Mouse (Mus musculus): ENCODE data around the gene Ifi44. TPM values are rescaled to one million over a fixed set of nuclear protein-coding genes. Genes with fewer than 3 reads are reported as not detected.
A peak's percentile ranks its signal among the peaks of the same experiment; 100 is the strongest.

The Ifi44 gene
- total RNA-seq (2014; rRNA removed) (1.4 TPM in 2 replicates), polyA plus RNA-seq (2015; fragmentation: Nextera tagmentation; extraction: Ambion mirVana) (0.88 and 1.6 TPM in 2 replicates)

GRCm38 (mm10) chr3:151749737-151750136 lies at the start of gene Ifi44:
Gene Ifi44 (minus strand): TSS chr3:151749960.
- no peaks in the 10 kb centered on the region for H3K9me3 ChIP-seq (ENCODE audit: low read length)
- H3K4me3 ChIP-seq (ENCODE audit: low read length): 0 out of 2 replicates have a peak within 1 kb of the TSS, but pooled peaks have one; percentile 11
- no peaks in the 10 kb centered on the region for H3K4me1 ChIP-seq (ENCODE audit: insufficient read depth, low read length)
- H3K9ac ChIP-seq (replicated peaks; ENCODE audit: low read length): no peak within 1 kb of the TSS
- H3K27me3 ChIP-seq (ENCODE audit: insufficient read depth, low read length): no peaks in the 10 kb centered on the region
- TF ChIP-seq CTCF (IDR thresholded peaks at IDR 0.05; ENCODE audit: low read depth): no peak
- no peak within 1 kb of the TSS for H3K27ac ChIP-seq
- H3K4me2 ChIP-seq (ENCODE audit: low read depth, low read length): peak within 1 kb of the TSS; percentile 28; the same call in 1 of the 2 replicates
- 51% methylated on average over 7 of the region's 7 CpGs for WGBS
- DNase-seq (ENCODE audit: low spot score) (peak; percentile 30), ATAC-seq (no peak)
- no peaks in the 10 kb centered on the region for H3K36me3 ChIP-seq (ENCODE audit: insufficient read depth, low read length)

GRCm38 (mm10) chr3:151788622-151789021 lies 38.9 kb upstream of the Ifi44 start:
- H3K4me3 ChIP-seq (ENCODE audit: low read length): no peak overlapping the region
- no peak overlapping the region for H3K9ac ChIP-seq (replicated peaks; ENCODE audit: low read length)
- ATAC-seq (no peak), DNase-seq (ENCODE audit: low spot score) (no peak)
- no peak overlapping the region for H3K4me2 ChIP-seq (ENCODE audit: low read depth, low read length)
- H3K9me3 ChIP-seq (ENCODE audit: low read length): no peaks in the 10 kb centered on the region
- no peak for TF ChIP-seq CTCF (IDR thresholded peaks at IDR 0.05; ENCODE audit: low read depth)
- H3K27ac ChIP-seq: no peak overlapping the region
- no peaks in the 10 kb centered on the region for H3K4me1 ChIP-seq (ENCODE audit: insufficient read depth, low read length)
- WGBS: 65% methylated on average over 8 of the region's 8 CpGs
- no peaks in the 10 kb centered on the region for H3K36me3 ChIP-seq (ENCODE audit: insufficient read depth, low read length)
- no peaks in the 10 kb centered on the region for H3K27me3 ChIP-seq (ENCODE audit: insufficient read depth, low read length)

- ATAC-seq (no peak), DNase-seq (ENCODE audit: low spot score) (peak; percentile 40)
- no peak overlapping the region for H3K4me2 ChIP-seq (ENCODE audit: low read depth, low read length)
- H3K4me3 ChIP-seq (ENCODE audit: low read length): no peak overlapping the region
- H3K36me3 ChIP-seq (ENCODE audit: insufficient read depth, low read length): no peaks in the 10 kb centered on the region
- WGBS: 78% methylated on average over 4 of the region's 4 CpGs
- no peak overlapping the region for H3K9ac ChIP-seq (replicated peaks; ENCODE audit: low read length)
- H3K4me1 ChIP-seq (ENCODE audit: insufficient read depth, low read length): no peaks in the 10 kb centered on the region
- no peaks in the 10 kb centered on the region for H3K27me3 ChIP-seq (ENCODE audit: insufficient read depth, low read length)
- H3K9me3 ChIP-seq (ENCODE audit: low read length): no peaks in the 10 kb centered on the region
- peak; percentile 64 for TF ChIP-seq CTCF (IDR thresholded peaks at IDR 0.05; ENCODE audit: low read depth)
- H3K27ac ChIP-seq: no peak overlapping the region
Observed at GRCm38 (mm10) chr3:151775089-151775488, 25.3 kb upstream of the Ifi44 start.

- no peak overlapping the region for H3K4me3 ChIP-seq (ENCODE audit: low read length)
- no peak overlapping the region for H3K9ac ChIP-seq (replicated peaks; ENCODE audit: low read length)
- 64% methylated on average over 3 of the region's 3 CpGs for WGBS
- H3K36me3 ChIP-seq (ENCODE audit: insufficient read depth, low read length): no peaks in the 10 kb centered on the region
- H3K4me2 ChIP-seq (ENCODE audit: low read depth, low read length): no peak overlapping the region
- H3K27me3 ChIP-seq (ENCODE audit: insufficient read depth, low read length): no peaks in the 10 kb centered on the region
- H3K27ac ChIP-seq: no peak overlapping the region
- DNase-seq (ENCODE audit: low spot score): peak; percentile 57
- ATAC-seq: no peak
- no peaks in the 10 kb centered on the region for H3K9me3 ChIP-seq (ENCODE audit: low read length)
- peak; percentile 70 for TF ChIP-seq CTCF (IDR thresholded peaks at IDR 0.05; ENCODE audit: low read depth)
- H3K4me1 ChIP-seq (ENCODE audit: insufficient read depth, low read length): no peaks in the 10 kb centered on the region
Observed at GRCm38 (mm10) chr3:151771074-151771473, 21.3 kb upstream of the Ifi44 start.

- no peak for ATAC-seq
- no peak overlapping the region for H3K27ac ChIP-seq
Observed at GRCm38 (mm10) chr3:151748514-151748913, 1.2 kb downstream of the Ifi44 start.

GRCm38 (mm10) chr3:151746058-151746457 lies 3.7 kb downstream of the Ifi44 start:
- H3K4me1 ChIP-seq (ENCODE audit: insufficient read depth, low read length): no peaks in the 10 kb centered on the region
- H3K27ac ChIP-seq: no peak overlapping the region
- no peaks in the 10 kb centered on the region for H3K27me3 ChIP-seq (ENCODE audit: insufficient read depth, low read length)
- no peak overlapping the region for H3K4me2 ChIP-seq (ENCODE audit: low read depth, low read length)
- no peaks in the 10 kb centered on the region for H3K9me3 ChIP-seq (ENCODE audit: low read length)
- no peak overlapping the region for H3K4me3 ChIP-seq (ENCODE audit: low read length)
- H3K36me3 ChIP-seq (ENCODE audit: insufficient read depth, low read length): no peaks in the 10 kb centered on the region
- no peak overlapping the region for H3K9ac ChIP-seq (replicated peaks; ENCODE audit: low read length)
- 91% methylated on average over 8 of the region's 8 CpGs for WGBS
- ATAC-seq (no peak), DNase-seq (ENCODE audit: low spot score) (no peak)
- TF ChIP-seq CTCF (IDR thresholded peaks at IDR 0.05; ENCODE audit: low read depth): no peak

More at GRCm38 (mm10) chr3:151748514-151748913, 1.2 kb downstream of the Ifi44 start:
- Histone ChIP-seq H3K9me3 (ENCODE audit: low read length) (no peaks in the 10 kb centered on the region), H3K4me1 (ENCODE audit: insufficient read depth, low read length) (no peaks in the 10 kb centered on the region), H3K9ac (replicated peaks; ENCODE audit: low read length) (no peak overlapping the region), H3K4me2 (ENCODE audit: low read depth, low read length) (no peak overlapping the region), H3K36me3 (ENCODE audit: insufficient read depth, low read length) (no peaks in the 10 kb centered on the region), H3K27me3 (ENCODE audit: insufficient read depth, low read length) (no peaks in the 10 kb centered on the region), H3K4me3 (ENCODE audit: low read length) (no peak overlapping the region)
- no peak for DNase-seq (ENCODE audit: low spot score)
- WGBS: 85% methylated on average over 1 of the region's 1 CpGs
- no peak for TF ChIP-seq CTCF (IDR thresholded peaks at IDR 0.05; ENCODE audit: low read depth)

- no peak for TF ChIP-seq CTCF (IDR thresholded peaks at IDR 0.05; ENCODE audit: low read depth)
- Histone ChIP-seq H3K4me2 (ENCODE audit: low read depth, low read length) (no peak overlapping the region), H3K9me3 (ENCODE audit: low read length) (no peaks in the 10 kb centered on the region), H3K4me3 (ENCODE audit: low read length) (no peak overlapping the region), H3K36me3 (ENCODE audit: insufficient read depth, low read length) (no peaks in the 10 kb centered on the region), H3K4me1 (ENCODE audit: insufficient read depth, low read length) (no peaks in the 10 kb centered on the region), H3K9ac (replicated peaks; ENCODE audit: low read length) (no peak overlapping the region), H3K27me3 (ENCODE audit: insufficient read depth, low read length) (no peaks in the 10 kb centered on the region), H3K27ac (no peak overlapping the region)
- 73% methylated on average over 1 of the region's 1 CpGs for WGBS
- DNase-seq (ENCODE audit: low spot score) (no peak), ATAC-seq (no peak)
Observed at GRCm38 (mm10) chr3:151742223-151742622, 7.5 kb downstream of the Ifi44 start.
